Mouse (Mus musculus) intestine, embryonic 16.5 days (tissue): ENCODE results near the gene Hspg2. TPM values are rescaled to one million over a fixed set of nuclear protein-coding genes. Genes with fewer than 3 reads are reported as not detected.
A peak's percentile ranks its signal among the peaks of the same experiment; 100 is the strongest.
"Not testable (repeated sequence)": the region's sequence is repeated elsewhere in the genome, so short reads cannot be mapped to it uniquely, and the experiment has no call there.

Experiments used
- ATAC-seq: fragments of 200-750 bp; cut with Nextera tagmentation; 2 replicates; pipeline ENCODE4 v1.8.0; 2017; ENCODE audit warnings: moderate TSS enrichment, moderate library complexity
- H3K27ac ChIP-seq: fragments of 300-500 bp; sonication (generic); 2 replicates; pipeline ENCODE4 v1.5.1; 2014; ENCODE audit warnings: mild to moderate bottlenecking, low read length
- H3K27me3 ChIP-seq: fragments of 300-500 bp; sonication (generic); replicated peaks from 2 replicates; pipeline ENCODE4 v1.6.1; 2014; ENCODE audit warnings: low read length, control low read depth, mixed read lengths; ENCODE audit not compliant: control insufficient read depth, insufficient read depth
- H3K36me3 ChIP-seq: fragments of 300-500 bp; sonication (generic); 2 replicates; pipeline ENCODE4 v1.6.1; 2014; ENCODE audit warnings: low read length, control low read depth; ENCODE audit not compliant: control insufficient read depth, insufficient read depth
- H3K4me1 ChIP-seq: fragments of 300-500 bp; sonication (generic); 2 replicates; pipeline ENCODE4 v1.6.1; 2014; ENCODE audit warnings: low read length, control low read depth, mixed read lengths; ENCODE audit not compliant: control insufficient read depth, insufficient read depth
- H3K4me2 ChIP-seq: fragments of 300-500 bp; sonication (generic); 2 replicates; pipeline ENCODE4 v1.6.1; 2014; ENCODE audit warnings: low read depth, low read length, control low read depth
- H3K4me3 ChIP-seq: fragments of 300-500 bp; sonication (generic); 2 replicates; pipeline ENCODE4 v1.5.1; 2014; ENCODE audit warnings: mild to moderate bottlenecking, low read length
- H3K9ac ChIP-seq: fragments of 300-500 bp; sonication (generic); 2 replicates; pipeline ENCODE4 v1.6.1; 2014; ENCODE audit warnings: low read depth, low read length
- H3K9me3 ChIP-seq: fragments of 300-500 bp; sonication (generic); 2 replicates; pipeline ENCODE4 v1.6.1; 2016; ENCODE audit warnings: low read length, control low read depth; ENCODE audit not compliant: control insufficient read depth
- WGBS: fragments of 180-500 bp; shearing (Covaris S2); extraction: QIAGEN DNeasy Blood & Tissue Kit; methylation state at CpG from one replicate; pipeline ENCODE4 v1.1.7; 2014; 5-methylcytosine and 5-hydroxymethylcytosine counted together
- polyA plus RNA-seq: library from polyadenylated mRNA; unstranded; fragments of >200 nt; fragmentation: Nextera tagmentation; extraction: Ambion mirVana; gene quantifications from 2 replicates; pipeline ENCODE4 v1.2.1, GENCODE M21; 2015

Gene Hspg2
- polyA plus RNA-seq, 1 experiment from 2014 or later, result 24.5 TPM

DNA sequence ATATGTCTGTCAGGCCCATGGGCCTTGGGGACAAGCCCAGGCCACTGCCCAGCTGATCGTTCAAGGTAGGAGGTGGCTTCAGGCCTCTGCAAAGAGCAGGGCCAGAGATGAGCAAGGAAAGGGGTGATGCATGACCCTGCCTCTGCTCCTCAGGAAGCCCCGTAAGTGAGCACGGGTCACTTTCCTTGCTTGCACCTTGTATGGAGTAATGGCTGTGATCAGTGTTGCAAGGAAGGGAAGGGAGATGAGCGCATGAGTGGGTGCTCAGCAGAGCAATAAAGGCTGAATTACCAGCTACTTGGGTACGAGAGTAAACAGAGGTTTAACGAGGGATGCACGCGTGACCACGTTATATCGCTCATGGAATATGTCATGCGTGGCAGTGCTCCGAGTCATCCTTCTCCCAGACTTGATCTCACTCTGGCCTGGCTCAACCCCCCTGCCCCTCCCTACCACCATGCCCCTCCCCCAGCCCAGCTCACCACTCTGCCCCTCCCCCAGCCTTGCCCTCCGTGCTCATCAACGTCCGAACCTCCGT lies 88.2 kb downstream of the Hspg2 start:
- no peak for ATAC-seq
- no peak overlapping the region for H3K27ac ChIP-seq
- no peak overlapping the region for H3K9ac ChIP-seq
- no peaks in the 10 kb centered on the region for H3K27me3 ChIP-seq
- H3K4me1 ChIP-seq, result no peaks in the 10 kb centered on the region
- H3K4me3 ChIP-seq, result no peak overlapping the region
- no peak overlapping the region for H3K4me2 ChIP-seq
- H3K9me3 ChIP-seq, result no peaks in the 10 kb centered on the region
- WGBS, result 80% methylated on average over 16 of the region's 16 CpGs
- peaks cover 28% of the 10 kb centered on the region for H3K36me3 ChIP-seq

DNA sequence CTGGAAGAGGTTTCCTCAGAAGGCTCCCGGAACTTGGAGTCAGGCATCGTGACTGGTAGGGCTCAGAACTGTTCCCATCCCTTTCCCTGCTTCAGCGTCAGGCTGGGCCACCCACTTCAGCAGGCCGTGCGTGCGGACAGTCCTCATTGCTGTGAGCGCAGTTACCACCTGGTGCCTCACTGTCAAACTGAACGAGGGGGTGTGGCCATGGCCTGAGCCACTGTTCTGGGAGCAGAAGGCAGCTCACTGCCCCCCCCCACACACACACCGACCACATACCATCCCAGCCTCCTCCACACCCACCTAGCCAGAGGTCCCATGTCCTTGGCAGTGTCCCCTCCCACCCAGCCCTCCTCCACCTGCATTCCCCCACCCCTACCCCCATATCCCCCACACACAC lies 101.3 kb downstream of the Hspg2 start:
- no peak for ATAC-seq
- 82% methylated on average over 9 of the region's 9 CpGs for WGBS
- Histone ChIP-seq H3K4me2 (no peak overlapping the region), H3K4me1 (no peaks in the 10 kb centered on the region), H3K9me3 (no peaks in the 10 kb centered on the region), H3K36me3 (peaks cover 5% of the 10 kb centered on the region; the same call in 1 of the 2 replicates), H3K4me3 (no peak overlapping the region), H3K27me3 (no peaks in the 10 kb centered on the region), H3K27ac (no peak overlapping the region), H3K9ac (no peak overlapping the region)

DNA sequence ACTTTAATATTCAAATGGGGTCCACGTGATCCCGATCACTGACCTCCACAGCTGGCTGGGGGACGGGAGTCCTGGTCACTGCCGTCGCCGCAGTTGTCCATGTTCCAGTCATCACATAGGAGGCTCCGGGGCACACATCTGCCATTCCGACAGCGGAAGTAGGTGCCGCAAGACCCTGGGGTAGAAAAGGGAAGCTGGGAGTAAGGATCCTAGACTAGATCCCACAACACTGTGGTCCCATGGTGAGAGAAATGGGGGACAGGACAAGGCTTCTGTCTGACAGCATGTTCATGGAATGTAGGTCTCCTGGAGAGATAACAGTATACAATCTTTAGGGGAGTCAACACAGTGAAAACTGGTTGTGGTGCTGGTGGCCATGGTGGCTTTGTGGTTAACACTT lies 105.9 kb downstream of the Hspg2 start, which contains the start of gene Ldlrad2:
Ldlrad2 (minus strand) TSS at position 101 of the 400 bp plus-strand sequence.
- Histone ChIP-seq H3K27ac (no peak within 1 kb of the TSS), H3K4me1 (peaks cover 5% of the 10 kb centered on the region; the same call in 1 of the 2 replicates), H3K4me3 (no peak within 1 kb of the TSS), H3K27me3 (no peaks in the 10 kb centered on the region), H3K36me3 (0 out of 2 replicates have a peak, but pooled peaks cover 2% of the 10 kb centered on the region), H3K4me2 (no peak within 1 kb of the TSS), H3K9me3 (no peaks in the 10 kb centered on the region), H3K9ac (no peak within 1 kb of the TSS)
- ATAC-seq, result no peak
- 92% methylated on average over 10 of the region's 10 CpGs for WGBS

DNA sequence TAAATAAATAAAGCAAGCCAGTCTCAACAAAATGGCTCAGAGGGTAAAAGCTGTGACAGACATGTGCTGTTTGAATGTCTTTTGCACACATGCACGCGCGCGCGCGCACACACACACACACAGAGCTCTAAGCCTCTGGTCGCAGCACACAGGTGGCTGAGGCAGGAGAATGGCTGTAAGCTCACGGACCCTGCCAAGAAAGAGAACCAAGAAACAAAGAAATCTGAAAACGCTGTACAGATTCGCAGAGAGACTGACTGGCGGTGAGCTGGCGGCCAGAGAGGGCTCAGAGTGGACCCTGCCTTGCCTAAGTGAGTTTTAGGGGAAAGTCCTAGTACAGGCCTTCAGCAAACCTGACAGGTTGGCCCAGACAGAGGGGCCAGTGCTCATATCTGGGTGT lies 108.9 kb downstream of the Hspg2 start:
- WGBS, result 92% methylated on average over 12 of the region's 12 CpGs
- H3K4me3 ChIP-seq, result no peak overlapping the region
- no peaks in the 10 kb centered on the region for H3K36me3 ChIP-seq
- no peak overlapping the region for H3K27ac ChIP-seq
- peaks cover 5% of the 10 kb centered on the region; the same call in 1 of the 2 replicates for H3K4me1 ChIP-seq
- H3K9ac ChIP-seq, result no peak overlapping the region
- H3K4me2 ChIP-seq, result no peak overlapping the region
- H3K27me3 ChIP-seq, result no peaks in the 10 kb centered on the region
- no peak for ATAC-seq
- H3K9me3 ChIP-seq, result no peaks in the 10 kb centered on the region

DNA sequence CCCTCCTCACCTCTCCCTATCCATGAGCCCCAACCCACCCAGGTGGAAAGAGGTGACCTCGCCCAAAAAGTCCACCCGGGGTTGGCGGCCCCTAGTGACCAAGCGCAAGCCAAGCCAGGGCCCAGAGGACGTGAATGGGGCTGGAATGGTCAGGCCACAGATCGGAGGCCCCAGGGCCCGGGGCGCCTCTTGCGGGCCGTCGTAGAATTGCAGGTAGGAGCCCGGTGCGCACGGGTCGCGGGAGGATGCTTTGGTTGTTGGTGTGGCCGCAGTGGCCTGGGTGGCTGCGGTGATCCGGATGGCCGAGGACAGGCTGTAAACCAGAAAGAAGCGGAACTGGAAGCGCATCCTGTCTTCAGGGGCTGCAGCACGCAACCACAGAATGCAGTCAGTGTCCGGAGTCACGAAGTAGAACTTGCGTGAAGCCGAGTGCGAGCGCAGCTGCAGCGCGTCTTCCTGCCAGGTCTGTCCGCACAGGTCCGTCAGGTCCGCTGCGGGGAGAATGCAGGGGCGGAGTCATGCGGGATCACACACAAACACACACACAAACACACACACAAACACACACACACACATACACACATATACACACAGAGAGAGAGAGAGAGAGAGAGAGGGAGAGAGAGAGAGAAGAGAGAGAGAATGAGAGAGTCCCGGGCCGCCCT lies 109.7 kb downstream of the Hspg2 start:
- Histone ChIP-seq H3K4me3 (peak overlapping the region; percentile 34), H3K4me1 (peaks cover 5% of the 10 kb centered on the region; the same call in 1 of the 2 replicates), H3K27ac (no peak overlapping the region), H3K4me2 (peak overlapping the region; percentile 61), H3K27me3 (no peaks in the 10 kb centered on the region), H3K9ac (peak overlapping the region; percentile 41), H3K9me3 (no peaks in the 10 kb centered on the region), H3K36me3 (no peaks in the 10 kb centered on the region)
- 4% methylated on average over 39 of the region's 39 CpGs for WGBS
- ATAC-seq, result peak; percentile 58; the same call in 1 of the 2 replicates

DNA sequence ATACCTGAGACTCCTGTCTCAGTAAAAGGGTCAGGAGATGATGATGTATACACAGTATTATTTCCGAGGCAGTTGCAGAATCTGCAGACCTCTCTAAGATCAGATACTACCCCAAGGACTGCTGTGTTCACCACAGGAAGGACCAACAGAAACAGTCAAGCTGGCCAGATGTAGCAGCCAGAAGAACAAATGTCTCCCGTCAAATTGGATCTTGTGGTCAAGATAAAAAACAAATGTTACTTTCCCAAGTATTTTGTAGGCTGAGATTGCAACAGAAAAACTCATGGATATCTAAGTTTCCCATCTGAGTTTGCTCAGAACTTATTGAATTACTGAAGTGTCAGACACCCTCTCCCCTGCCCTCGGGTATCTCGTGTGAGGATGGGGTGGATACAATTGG lies 111.2 kb downstream of the Hspg2 start:
- WGBS, result 48% methylated on average over 4 of the region's 4 CpGs
- Histone ChIP-seq H3K4me1 (peaks cover 5% of the 10 kb centered on the region; the same call in 1 of the 2 replicates), H3K27me3 (no peaks in the 10 kb centered on the region), H3K9me3 (no peaks in the 10 kb centered on the region), H3K4me2 (no peak overlapping the region), H3K27ac (no peak overlapping the region), H3K4me3 (no peak overlapping the region), H3K9ac (no peak overlapping the region), H3K36me3 (no peaks in the 10 kb centered on the region)
- ATAC-seq, result no peak

DNA sequence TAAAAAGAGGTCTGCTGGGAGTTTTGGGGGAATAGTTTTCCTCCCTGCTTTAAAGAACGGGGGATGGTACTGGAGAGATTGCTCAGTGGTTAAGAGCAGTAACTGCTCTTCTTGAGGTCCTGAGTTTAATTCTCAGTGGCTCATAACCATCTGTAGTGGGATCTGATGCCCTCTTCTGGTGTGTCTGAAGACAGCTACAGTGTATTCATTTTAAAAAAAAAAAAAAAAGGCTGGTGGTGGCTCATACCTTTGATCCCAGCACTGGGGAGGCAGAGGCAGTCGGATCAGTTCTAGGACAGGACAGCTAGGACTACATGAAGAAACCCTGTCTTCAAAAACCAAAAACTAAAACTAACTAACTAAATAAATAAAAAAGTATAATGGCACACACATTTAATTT lies 111.7 kb downstream of the Hspg2 start:
- Histone ChIP-seq H3K4me2 (no peak overlapping the region), H3K9me3 (no peaks in the 10 kb centered on the region), H3K36me3 (no peaks in the 10 kb centered on the region), H3K9ac (no peak overlapping the region), H3K4me1 (peaks cover 5% of the 10 kb centered on the region; the same call in 1 of the 2 replicates), H3K27me3 (no peaks in the 10 kb centered on the region), H3K27ac (no peak overlapping the region), H3K4me3 (no peak overlapping the region)
- no peak for ATAC-seq
- 73% methylated on average over 2 of the region's 2 CpGs for WGBS

DNA sequence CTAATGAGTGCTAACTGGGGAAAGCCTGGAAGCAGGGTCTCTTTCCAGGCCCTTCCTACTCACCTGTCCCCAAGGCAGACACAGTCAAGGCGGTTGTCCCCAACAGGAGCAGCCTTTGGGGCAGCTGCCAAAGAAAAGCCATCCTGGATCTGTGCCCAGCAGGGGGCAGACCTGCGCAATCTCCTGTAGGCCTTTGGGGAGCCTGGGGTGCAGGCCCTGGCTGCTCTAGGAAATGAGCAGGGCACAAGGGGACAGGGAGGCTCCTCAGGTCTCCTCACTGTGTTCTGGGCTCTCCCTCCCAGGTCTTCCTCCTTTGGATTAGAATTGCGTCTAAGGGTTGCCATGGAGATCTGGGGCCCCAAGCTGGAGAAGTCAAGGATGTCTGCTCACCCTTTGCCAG lies 113.2 kb downstream of the Hspg2 start:
- no peaks in the 10 kb centered on the region for H3K9me3 ChIP-seq
- 46% methylated on average over 3 of the region's 3 CpGs for WGBS
- H3K36me3 ChIP-seq, result no peaks in the 10 kb centered on the region
- peaks cover 5% of the 10 kb centered on the region; the same call in 1 of the 2 replicates for H3K4me1 ChIP-seq
- ATAC-seq, result no peak
- no peaks in the 10 kb centered on the region for H3K27me3 ChIP-seq
- no peak overlapping the region for H3K4me2 ChIP-seq
- H3K27ac ChIP-seq, result no peak overlapping the region
- H3K9ac ChIP-seq, result no peak overlapping the region
- H3K4me3 ChIP-seq, result no peak overlapping the region

DNA sequence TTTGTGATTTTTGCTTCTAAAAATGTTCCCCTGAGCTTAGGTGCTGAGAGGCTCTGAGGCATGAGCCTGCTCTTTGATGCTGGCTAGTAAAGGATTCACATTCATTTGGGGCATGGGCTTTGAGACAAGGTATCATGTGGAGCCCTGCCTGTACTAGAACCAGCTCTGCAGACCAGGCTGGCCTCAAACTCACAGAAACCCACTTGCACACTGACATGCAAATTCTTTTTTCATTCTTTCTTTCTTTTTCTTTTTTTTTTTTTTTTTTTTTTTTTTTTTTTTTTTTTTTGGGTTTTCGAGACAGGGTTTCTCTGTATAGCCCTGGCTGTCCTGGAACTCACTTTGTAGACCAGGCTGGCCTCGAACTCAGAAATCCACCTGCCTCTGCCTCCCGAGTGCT lies 120.5 kb downstream of the Hspg2 start:
- not testable (repeated sequence) for H3K4me2 ChIP-seq, H3K9ac ChIP-seq, H3K36me3 ChIP-seq, H3K4me3 ChIP-seq, H3K4me1 ChIP-seq, H3K27ac ChIP-seq, H3K27me3 ChIP-seq, ATAC-seq, H3K9me3 ChIP-seq
- WGBS, result 85% methylated on average over 2 of the region's 3 CpGs
